Mouse (Mus musculus) liver, embryonic 15.5 days (tissue): ENCODE results near the gene Gm37240. TPM values are rescaled to one million over a fixed set of nuclear protein-coding genes. Genes with fewer than 3 reads are reported as not detected.

Experiments used
- ATAC-seq: fragments of 200-750 bp; cut with Nextera tagmentation; 2 replicates; pipeline ENCODE4 v1.8.0; 2017; ENCODE audit warnings: moderate number of reproducible peaks, mild to moderate bottlenecking, moderate library complexity; ENCODE audit not compliant: insufficient read depth
- H3K27ac ChIP-seq: fragments of 300-500 bp; sonication (generic); replicated peaks from 2 replicates; pipeline ENCODE4 v1.5.1; 2015; ENCODE audit warnings: mild to moderate bottlenecking, inconsistent platforms
- H3K27me3 ChIP-seq: fragments of 300-500 bp; sonication (generic); 2 replicates; pipeline ENCODE4 v1.6.1; 2015; ENCODE audit warnings: mild to moderate bottlenecking, inconsistent platforms
- H3K36me3 ChIP-seq: fragments of 300-500 bp; sonication (generic); replicated peaks from 2 replicates; pipeline ENCODE4 v1.6.1; 2015; ENCODE audit warnings: moderate library complexity, mild to moderate bottlenecking, inconsistent platforms
- H3K4me1 ChIP-seq: fragments of 300-500 bp; sonication (generic); replicated peaks from 2 replicates; pipeline ENCODE4 v1.6.1; 2015; ENCODE audit warnings: inconsistent platforms
- H3K4me2 ChIP-seq: fragments of 300-500 bp; sonication (generic); 2 replicates; pipeline ENCODE4 v1.6.1; 2015; ENCODE audit warnings: moderate library complexity, mild to moderate bottlenecking, inconsistent platforms
- H3K4me3 ChIP-seq: fragments of 300-500 bp; sonication (generic); replicated peaks from 2 replicates; pipeline ENCODE4 v1.5.1; 2015; ENCODE audit warnings: mild to moderate bottlenecking, inconsistent platforms
- H3K9ac ChIP-seq: fragments of 300-500 bp; sonication (generic); 2 replicates; pipeline ENCODE4 v1.6.1; 2015; ENCODE audit warnings: moderate library complexity, mild to moderate bottlenecking, inconsistent platforms
- H3K9me3 ChIP-seq: fragments of 300-500 bp; sonication (generic); replicated peaks from 2 replicates; pipeline ENCODE4 v1.6.1; 2016; ENCODE audit warnings: inconsistent platforms
- WGBS: fragments of 180-500 bp; shearing (Covaris S2); methylation state at CpG from one replicate; pipeline ENCODE4 v1.1.7; 2015; ENCODE audit warnings: mixed read lengths; ENCODE audit not compliant: insufficient replicate concordance; 5-methylcytosine and 5-hydroxymethylcytosine counted together
- polyA plus RNA-seq: library from polyadenylated mRNA; unstranded; fragments of >200 nt; fragmentation: Nextera tagmentation; extraction: Ambion mirVana; gene quantifications from 2 replicates; pipeline ENCODE4 v1.2.1, GENCODE M21; 2015

Gene Gm37240
- polyA plus RNA-seq, 1 experiment from 2014 or later = 0.24 TPM

GRCm38 (mm10) chr3:85629895-85630510, 257.3 kb downstream of the Gm37240 start:
- Histone ChIP-seq H3K36me3 (no peaks in the 10 kb centered on the region), H3K4me3 (no peak overlapping the region), H3K4me2 (no peak overlapping the region), H3K27ac (no peak overlapping the region), H3K9ac (no peak overlapping the region), H3K9me3 (no peaks in the 10 kb centered on the region), H3K4me1 (no peaks in the 10 kb centered on the region), H3K27me3 (no peaks in the 10 kb centered on the region)
- ATAC-seq = no peak
- WGBS = 80% methylated on average over 4 of the region's 4 CpGs

GRCm38 (mm10) chr3:85619751-85620150, 267.6 kb downstream of the Gm37240 start:
- no peaks in the 10 kb centered on the region for H3K9me3 ChIP-seq
- 92% methylated on average over 1 of the region's 1 CpGs for WGBS

DNA sequence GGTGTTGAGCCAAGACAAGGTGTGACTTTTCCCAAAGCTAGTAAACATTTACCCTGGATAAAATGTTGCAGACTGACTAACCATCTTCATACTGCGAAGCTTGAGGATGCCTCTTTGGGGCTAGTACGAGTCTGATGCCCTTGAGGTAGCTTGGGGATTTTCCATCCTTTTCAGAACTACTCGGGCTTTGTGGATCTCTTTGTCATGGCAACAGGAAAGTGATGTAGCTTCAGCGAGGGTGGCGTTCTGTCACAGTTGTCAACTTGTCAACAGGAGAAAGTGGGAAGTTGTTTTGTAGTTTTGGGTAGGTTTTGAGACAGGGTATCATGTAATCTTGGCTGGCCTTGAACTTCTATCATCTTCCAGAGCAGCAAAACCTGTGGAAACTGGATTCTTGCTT, 268.0 kb downstream of the Gm37240 start:
- Histone ChIP-seq H3K4me3 (no peak overlapping the region), H3K4me1 (no peaks in the 10 kb centered on the region), H3K9ac (no peak overlapping the region), H3K27me3 (no peaks in the 10 kb centered on the region), H3K4me2 (no peak overlapping the region), H3K36me3 (peaks cover 17% of the 10 kb centered on the region; the same call in 1 of the 2 replicates), H3K27ac (no peak overlapping the region), H3K9me3 (no peaks in the 10 kb centered on the region)
- ATAC-seq = no peak
- WGBS = 68% methylated on average over 5 of the region's 5 CpGs

More at GRCm38 (mm10) chr3:85619751-85620150, 267.6 kb downstream of the Gm37240 start:
- Histone ChIP-seq H3K4me1 (no peaks in the 10 kb centered on the region), H3K36me3 (peaks cover 17% of the 10 kb centered on the region; the same call in 1 of the 2 replicates), H3K27me3 (no peaks in the 10 kb centered on the region), H3K9ac (no peak overlapping the region), H3K4me2 (no peak overlapping the region), H3K4me3 (no peak overlapping the region), H3K27ac (no peak overlapping the region)
- ATAC-seq = no peak

DNA sequence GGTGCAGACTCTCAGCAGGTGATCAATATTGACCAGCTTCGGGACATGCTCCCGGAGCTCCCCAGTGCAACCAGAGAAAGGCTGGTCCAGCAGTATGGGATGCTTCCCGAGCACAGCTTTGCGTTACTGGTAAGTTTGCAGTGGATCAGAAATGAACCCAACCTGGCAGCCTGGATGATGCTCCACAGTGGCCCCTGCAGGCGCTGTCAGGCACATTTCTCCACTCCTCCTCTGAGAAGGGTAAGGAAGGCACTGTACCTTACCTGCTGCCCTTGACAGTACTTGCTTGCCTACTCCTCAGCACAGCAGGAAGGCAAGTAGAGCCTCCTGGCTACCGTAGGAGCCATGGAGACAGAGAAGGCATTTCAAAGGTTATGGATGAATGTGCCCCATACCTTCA, 268.4 kb downstream of the Gm37240 start:
- no peaks in the 10 kb centered on the region for H3K27me3 ChIP-seq
- no peak overlapping the region for H3K27ac ChIP-seq
- no peaks in the 10 kb centered on the region for H3K9me3 ChIP-seq
- no peak overlapping the region for H3K4me3 ChIP-seq
- peaks cover 17% of the 10 kb centered on the region; the same call in 1 of the 2 replicates for H3K36me3 ChIP-seq
- no peak overlapping the region for H3K4me2 ChIP-seq
- ATAC-seq = no peak
- H3K9ac ChIP-seq = no peak overlapping the region
- WGBS = 80% methylated on average over 6 of the region's 6 CpGs
- H3K4me1 ChIP-seq = no peaks in the 10 kb centered on the region

DNA sequence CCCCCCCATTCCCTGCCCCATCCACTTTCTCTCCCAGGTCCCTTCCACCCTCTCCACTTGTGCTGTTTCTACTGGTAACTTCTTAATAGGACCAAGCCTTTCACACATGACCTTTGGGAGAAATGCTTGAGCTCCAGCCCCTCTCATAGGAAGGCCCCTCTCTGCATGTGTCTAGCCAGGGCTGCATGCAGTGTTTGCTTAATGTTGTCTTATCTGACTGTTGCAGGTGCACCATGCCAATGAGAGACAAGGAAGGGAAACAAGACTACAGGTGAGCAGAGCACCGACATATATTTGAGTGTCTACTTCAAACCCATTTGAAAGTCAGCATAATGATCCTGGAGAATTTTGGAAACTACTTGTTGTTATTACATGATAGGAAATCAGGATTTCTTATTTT, 270.9 kb downstream of the Gm37240 start:
- ATAC-seq = no peak
- Histone ChIP-seq H3K9ac (no peak overlapping the region), H3K27ac (no peak overlapping the region), H3K4me3 (no peak overlapping the region), H3K4me1 (no peaks in the 10 kb centered on the region), H3K36me3 (peaks cover 12% of the 10 kb centered on the region; the same call in 1 of the 2 replicates), H3K9me3 (no peaks in the 10 kb centered on the region), H3K27me3 (no peaks in the 10 kb centered on the region), H3K4me2 (no peak overlapping the region)
- 40% methylated on average over 1 of the region's 1 CpGs for WGBS

DNA sequence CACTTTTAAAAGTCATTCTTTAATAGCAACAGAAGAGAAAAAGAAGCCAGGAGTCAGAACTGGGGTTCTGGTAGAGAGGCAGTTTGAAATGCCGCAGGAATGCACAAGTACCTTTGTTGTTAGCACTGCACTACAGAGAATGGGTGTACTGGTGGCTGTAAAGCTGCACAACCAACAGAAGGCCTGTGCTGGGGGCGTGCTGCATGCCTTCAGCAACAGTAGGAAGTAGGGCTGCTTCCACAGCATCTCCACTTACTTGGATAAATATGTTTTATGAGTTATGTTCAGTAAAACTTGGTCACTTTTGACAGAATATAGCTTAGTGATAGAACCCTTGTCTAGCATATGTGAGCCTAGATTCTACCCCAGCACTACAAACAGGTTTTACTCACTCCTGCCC, 279.6 kb downstream of the Gm37240 start:
- Histone ChIP-seq H3K27ac (no peak overlapping the region), H3K36me3 (0 out of 2 replicates have a peak, but pooled peaks cover 3% of the 10 kb centered on the region), H3K4me3 (no peak overlapping the region), H3K27me3 (no peaks in the 10 kb centered on the region), H3K4me2 (no peak overlapping the region), H3K9ac (no peak overlapping the region), H3K9me3 (no peaks in the 10 kb centered on the region), H3K4me1 (no peaks in the 10 kb centered on the region)
- ATAC-seq = no peak
- 68% methylated on average over 2 of the region's 2 CpGs for WGBS

DNA sequence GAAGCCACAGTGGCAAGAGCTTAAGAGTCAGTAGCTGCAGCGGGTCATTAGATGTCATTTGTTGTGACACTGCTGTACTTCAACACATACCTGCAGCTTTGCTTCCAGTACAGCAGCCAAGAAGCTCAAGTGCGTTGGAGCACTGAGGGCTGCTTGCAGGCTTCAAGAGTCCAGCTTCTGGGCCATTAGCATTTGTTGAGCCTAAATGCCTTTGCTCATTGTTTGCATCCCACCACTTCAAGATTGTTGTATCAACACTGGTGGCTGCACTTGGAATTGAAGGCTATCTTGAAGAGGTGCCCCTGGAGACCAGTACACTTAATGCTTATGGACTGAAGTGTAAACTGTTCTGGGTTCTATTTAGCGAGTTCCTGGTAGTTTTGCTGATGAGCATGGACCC, 280.4 kb downstream of the Gm37240 start:
- ATAC-seq = no peak
- H3K9me3 ChIP-seq = no peaks in the 10 kb centered on the region
- 0 out of 2 replicates have a peak, but pooled peaks cover 3% of the 10 kb centered on the region for H3K36me3 ChIP-seq
- H3K27me3 ChIP-seq = no peaks in the 10 kb centered on the region
- H3K9ac ChIP-seq = no peak overlapping the region
- 66% methylated on average over 3 of the region's 3 CpGs for WGBS
- no peak overlapping the region for H3K4me2 ChIP-seq
- no peak overlapping the region for H3K27ac ChIP-seq
- no peak overlapping the region for H3K4me3 ChIP-seq
- H3K4me1 ChIP-seq = no peaks in the 10 kb centered on the region

GRCm38 (mm10) chr3:85603811-85604210, 283.5 kb downstream of the Gm37240 start:
- ATAC-seq = no peak
- H3K4me2 ChIP-seq = no peak overlapping the region
- H3K36me3 ChIP-seq = 0 out of 2 replicates have a peak, but pooled peaks cover 3% of the 10 kb centered on the region
- H3K4me1 ChIP-seq = no peaks in the 10 kb centered on the region
- no peaks in the 10 kb centered on the region for H3K9me3 ChIP-seq
- no peak overlapping the region for H3K4me3 ChIP-seq
- no peak overlapping the region for H3K9ac ChIP-seq
- H3K27ac ChIP-seq = no peak overlapping the region
- WGBS = 70% methylated on average over 1 of the region's 1 CpGs
- no peaks in the 10 kb centered on the region for H3K27me3 ChIP-seq

GRCm38 (mm10) chr3:85601841-85602305, 285.4 kb downstream of the Gm37240 start:
- Histone ChIP-seq H3K27me3 (no peaks in the 10 kb centered on the region), H3K27ac (no peak overlapping the region), H3K4me2 (no peak overlapping the region), H3K4me1 (no peaks in the 10 kb centered on the region), H3K9me3 (no peaks in the 10 kb centered on the region), H3K36me3 (0 out of 2 replicates have a peak, but pooled peaks cover 3% of the 10 kb centered on the region), H3K9ac (no peak overlapping the region), H3K4me3 (no peak overlapping the region)
- no peak for ATAC-seq
- 48% methylated on average over 3 of the region's 3 CpGs for WGBS

- WGBS = 61% methylated on average over 3 of the region's 3 CpGs
- Histone ChIP-seq H3K9ac (no peak overlapping the region), H3K27ac (no peak overlapping the region), H3K4me2 (no peak overlapping the region), H3K9me3 (no peaks in the 10 kb centered on the region), H3K4me3 (no peak overlapping the region), H3K27me3 (no peaks in the 10 kb centered on the region), H3K4me1 (no peaks in the 10 kb centered on the region), H3K36me3 (no peaks in the 10 kb centered on the region)
- no peak for ATAC-seq
Observed at GRCm38 (mm10) chr3:85599526-85599925, 287.8 kb downstream of the Gm37240 start.

DNA sequence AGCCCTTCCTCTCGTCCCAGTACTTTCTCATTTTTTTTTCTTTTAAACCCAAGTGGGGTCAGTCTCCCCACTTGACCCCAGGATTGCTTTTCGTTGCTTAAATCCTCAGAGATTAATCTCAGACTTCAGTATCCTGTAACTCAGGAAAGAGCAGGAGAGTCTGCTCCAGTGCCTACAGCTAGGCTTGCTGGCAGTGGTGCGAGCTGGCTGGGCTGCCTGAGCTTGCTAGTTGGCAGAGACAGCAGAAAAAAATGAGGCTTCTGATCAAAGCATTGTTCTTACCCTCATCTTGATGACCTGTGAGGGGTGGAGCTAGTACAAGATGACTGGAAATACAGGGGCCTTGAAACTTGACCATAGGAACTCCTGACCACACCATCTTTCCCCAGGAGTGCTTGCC, 292.9 kb downstream of the Gm37240 start:
- no peak for ATAC-seq
- H3K4me1 ChIP-seq = peaks cover 10% of the 10 kb centered on the region

More for the DNA sequence above, 292.9 kb downstream of the Gm37240 start:
- H3K4me2 ChIP-seq = no peak overlapping the region
- WGBS = 64% methylated on average over 3 of the region's 3 CpGs
- no peaks in the 10 kb centered on the region for H3K9me3 ChIP-seq
- H3K9ac ChIP-seq = no peak overlapping the region
- no peak overlapping the region for H3K27ac ChIP-seq
- no peaks in the 10 kb centered on the region for H3K36me3 ChIP-seq
- no peak overlapping the region for H3K4me3 ChIP-seq
- no peaks in the 10 kb centered on the region for H3K27me3 ChIP-seq
